Mouse (Mus musculus) limb, embryonic 12.5 days (tissue): ENCODE measurements around the gene 1600012H06Rik. TPM values are rescaled to one million over a fixed set of nuclear protein-coding genes. Genes with fewer than 3 reads are reported as not detected.
"Not testable (repeated sequence)": the region's sequence is repeated elsewhere in the genome, so short reads cannot be mapped to it uniquely, and the experiment has no call there.

Experiments used
- ATAC-seq: fragments of 200-750 bp; cut with Nextera tagmentation; 2 replicates; pipeline ENCODE4 v1.8.0; 2017; ENCODE audit warnings: low read depth, moderate TSS enrichment; ENCODE audit not compliant: insufficient number of reproducible peaks, insufficient read depth, low FRiP score, low TSS enrichment
- H3K27ac ChIP-seq: fragments of 300-500 bp; sonication (generic); 2 replicates; pipeline ENCODE4 v1.5.1; 2016; ENCODE audit warnings: mild to moderate bottlenecking, moderate library complexity
- H3K27me3 ChIP-seq: fragments of 300-500 bp; sonication (generic); 2 replicates; pipeline ENCODE4 v1.6.1; 2016; ENCODE audit warnings: mild to moderate bottlenecking, moderate library complexity
- H3K36me3 ChIP-seq: fragments of 300-500 bp; sonication (generic); 2 replicates; pipeline ENCODE4 v1.6.1; 2016; ENCODE audit warnings: mild to moderate bottlenecking, moderate library complexity
- H3K4me1 ChIP-seq: fragments of 300-500 bp; sonication (generic); replicated peaks from 2 replicates; pipeline ENCODE4 v1.6.1; 2016
- H3K4me2 ChIP-seq: fragments of 300-500 bp; sonication (generic); 2 replicates; pipeline ENCODE4 v1.6.1; 2016; ENCODE audit warnings: mild to moderate bottlenecking, moderate library complexity
- H3K4me3 ChIP-seq: fragments of 300-500 bp; sonication (generic); replicated peaks from 2 replicates; pipeline ENCODE4 v1.5.1; 2016; ENCODE audit warnings: mild to moderate bottlenecking
- H3K9ac ChIP-seq: fragments of 300-500 bp; sonication (generic); replicated peaks from 2 replicates; pipeline ENCODE4 v1.6.1; 2016; ENCODE audit warnings: mild to moderate bottlenecking, moderate library complexity
- H3K9me3 ChIP-seq: fragments of 300-500 bp; sonication (generic); 2 replicates; pipeline ENCODE4 v1.6.1; 2016; ENCODE audit warnings: mild to moderate bottlenecking, moderate library complexity
- WGBS: fragments of 180-500 bp; shearing (Covaris S2); methylation state at CpG from one replicate; pipeline ENCODE4 v1.1.7; 2016; 5-methylcytosine and 5-hydroxymethylcytosine counted together
- polyA plus RNA-seq: library from polyadenylated mRNA; unstranded; fragments of >200 nt; fragmentation: Nextera tagmentation; extraction: Ambion mirVana; gene quantifications from 2 replicates; pipeline ENCODE4 v1.2.1, GENCODE M21; 2016

The 1600012H06Rik gene
- polyA plus RNA-seq, 1 experiment from 2014 or later, result 27.3 TPM

GRCm38 (mm10) chr17:14943729-14944059, 710 bp downstream of the 1600012H06Rik start:
- peak overlapping the region; percentile 96 for H3K4me2 ChIP-seq
- peaks cover 33% of the 10 kb centered on the region for H3K36me3 ChIP-seq
- peaks cover 20% of the 10 kb centered on the region for H3K4me1 ChIP-seq
- H3K9me3 ChIP-seq, result no peaks in the 10 kb centered on the region
- H3K4me3 ChIP-seq, result peak overlapping the region; percentile 83
- 23% methylated on average over 16 of the region's 16 CpGs for WGBS
- peak overlapping the region; percentile 72; the same call in 1 of the 2 replicates for H3K27ac ChIP-seq
- peak overlapping the region; percentile 81 for H3K9ac ChIP-seq
- no peak for ATAC-seq
- H3K27me3 ChIP-seq, result no peaks in the 10 kb centered on the region

- H3K9me3 ChIP-seq, result no peaks in the 10 kb centered on the region
- peaks cover 20% of the 10 kb centered on the region for H3K4me1 ChIP-seq
- no peaks in the 10 kb centered on the region for H3K27me3 ChIP-seq
- H3K36me3 ChIP-seq, result peaks cover 38% of the 10 kb centered on the region
- peak overlapping the region; percentile 96 for H3K4me2 ChIP-seq
- H3K9ac ChIP-seq, result no peak overlapping the region
- WGBS, result 85% methylated on average over 1 of the region's 1 CpGs
- H3K4me3 ChIP-seq, result 0 out of 2 replicates have a peak overlapping the region, but pooled peaks have one; percentile 83
- H3K27ac ChIP-seq, result no peak overlapping the region
- ATAC-seq, result no peak
Observed at GRCm38 (mm10) chr17:14944551-14944950, 1.6 kb downstream of the 1600012H06Rik start.

- peaks cover 78% of the 10 kb centered on the region for H3K36me3 ChIP-seq
- ATAC-seq, result no peak
- H3K9me3 ChIP-seq, result no peaks in the 10 kb centered on the region
- H3K9ac ChIP-seq, result no peak overlapping the region
- peaks cover 9% of the 10 kb centered on the region for H3K4me1 ChIP-seq
- H3K27ac ChIP-seq, result no peak overlapping the region
- no peak overlapping the region for H3K4me2 ChIP-seq
- no peaks in the 10 kb centered on the region for H3K27me3 ChIP-seq
- no peak overlapping the region for H3K4me3 ChIP-seq
- WGBS, result 90% methylated on average over 7 of the region's 7 CpGs
Observed at GRCm38 (mm10) chr17:14949161-14949827, 6.3 kb downstream of the 1600012H06Rik start.

- H3K9ac ChIP-seq, result no peak overlapping the region
- H3K4me3 ChIP-seq, result no peak overlapping the region
- peaks cover 61% of the 10 kb centered on the region for H3K36me3 ChIP-seq
- no peak for ATAC-seq
- no peak overlapping the region for H3K27ac ChIP-seq
- no peaks in the 10 kb centered on the region for H3K4me1 ChIP-seq
- H3K9me3 ChIP-seq, result no peaks in the 10 kb centered on the region
- 87% methylated on average over 8 of the region's 8 CpGs for WGBS
- H3K27me3 ChIP-seq, result no peaks in the 10 kb centered on the region
- no peak overlapping the region for H3K4me2 ChIP-seq
Observed at GRCm38 (mm10) chr17:14953452-14953851, 10.5 kb downstream of the 1600012H06Rik start.

- WGBS, result 91% methylated on average over 5 of the region's 5 CpGs
- H3K9me3 ChIP-seq, result no peaks in the 10 kb centered on the region
- no peaks in the 10 kb centered on the region for H3K27me3 ChIP-seq
- peaks cover 17% of the 10 kb centered on the region for H3K36me3 ChIP-seq
- no peak for ATAC-seq
- peaks cover 6% of the 10 kb centered on the region for H3K4me1 ChIP-seq
- no peak overlapping the region for H3K27ac ChIP-seq
- no peak overlapping the region for H3K4me2 ChIP-seq
- no peak overlapping the region for H3K4me3 ChIP-seq
- no peak overlapping the region for H3K9ac ChIP-seq
Observed at GRCm38 (mm10) chr17:14958686-14959327, 15.8 kb downstream of the 1600012H06Rik start.

GRCm38 (mm10) chr17:14959979-14960378, 17.0 kb downstream of the 1600012H06Rik start:
- Histone ChIP-seq H3K36me3 (peaks cover 6% of the 10 kb centered on the region; the same call in 1 of the 2 replicates), H3K9ac (0 out of 2 replicates have a peak overlapping the region, but pooled peaks have one; percentile 34)
- ATAC-seq, result no peak

GRCm38 (mm10) chr17:14960520-14960919, 17.5 kb downstream of the 1600012H06Rik start:
- Histone ChIP-seq H3K27ac (no peak overlapping the region), H3K4me2 (peak overlapping the region; percentile 67), H3K4me3 (peak overlapping the region; percentile 76), H3K4me1 (peaks cover 6% of the 10 kb centered on the region), H3K9ac (peak overlapping the region; percentile 82), H3K27me3 (no peaks in the 10 kb centered on the region), H3K9me3 (no peaks in the 10 kb centered on the region), H3K36me3 (peaks cover 6% of the 10 kb centered on the region; the same call in 1 of the 2 replicates)
- whole genome bisulfite sequencing, result under 1% methylated on average over 19 of the region's 23 CpGs
- ATAC-seq, result peak; percentile 16; the same call in 1 of the 2 replicates

More at GRCm38 (mm10) chr17:14959979-14960378, 17.0 kb downstream of the 1600012H06Rik start:
- H3K27ac ChIP-seq, result no peak overlapping the region
- H3K4me1 ChIP-seq, result peaks cover 6% of the 10 kb centered on the region
- peak overlapping the region; percentile 33 for H3K4me3 ChIP-seq
- H3K27me3 ChIP-seq, result no peaks in the 10 kb centered on the region
- H3K9me3 ChIP-seq, result no peaks in the 10 kb centered on the region
- WGBS, result 29% methylated on average over 3 of the region's 3 CpGs
- H3K4me2 ChIP-seq, result peak overlapping the region; percentile 67

GRCm38 (mm10) chr17:14960951-14961556, 18.1 kb downstream of the 1600012H06Rik start, which contains the start of gene Phf10:
TSS of gene Phf10 (minus strand) at chr17:14961273.
- ATAC-seq, result peak; percentile 63
- H3K27me3 ChIP-seq, H3K36me3 ChIP-seq, H3K4me1 ChIP-seq, H3K9me3 ChIP-seq: not testable (repeated sequence)
- WGBS, result under 1% methylated on average over 41 of the region's 100 CpGs
- peak within 1 kb of the TSS; percentile 78; the same call in 1 of the 2 replicates for H3K27ac ChIP-seq
- H3K9ac ChIP-seq, result peak within 1 kb of the TSS; percentile 82
- peak within 1 kb of the TSS; percentile 67 for H3K4me2 ChIP-seq
- peak within 1 kb of the TSS; percentile 76 for H3K4me3 ChIP-seq

GRCm38 (mm10) chr17:14961557-14962154, 18.7 kb downstream of the 1600012H06Rik start:
- not testable (repeated sequence) for H3K4me2 ChIP-seq, H3K27ac ChIP-seq, H3K9ac ChIP-seq, H3K4me1 ChIP-seq, H3K36me3 ChIP-seq, H3K4me3 ChIP-seq, H3K27me3 ChIP-seq, H3K9me3 ChIP-seq
- ATAC-seq, result peak; percentile 92
- no CpG with 5 or more reads among the region's 44 CpGs for WGBS

GRCm38 (mm10) chr17:14968373-14968913, 25.5 kb downstream of the 1600012H06Rik start:
- H3K9me3 ChIP-seq, H3K36me3 ChIP-seq, H3K27me3 ChIP-seq, H3K4me2 ChIP-seq, H3K4me3 ChIP-seq, ATAC-seq, H3K9ac ChIP-seq, H3K27ac ChIP-seq, H3K4me1 ChIP-seq: not testable (repeated sequence)
- no CpG with 5 or more reads among the region's 6 CpGs for WGBS
